Mouse (Mus musculus) embryonic fibroblast, embryonic 13.5 days (primary cell): ENCODE data around the gene Smc6.

Experiments
- CTCF ChIP-seq: IDR thresholded peaks from 2 replicates; pipeline ENCODE4 v1.5.1; 2011; ENCODE audit warnings: mild to moderate bottlenecking, control low read depth, low read length, moderate library complexity, borderline replicate concordance; ENCODE audit not compliant: insufficient read depth
- POLR2A ChIP-seq: IDR thresholded peaks from 2 replicates; pipeline ENCODE4 v1.6.1; 2011; ENCODE audit warnings: low read depth, mild to moderate bottlenecking, control low read depth, low read length, moderate library complexity

DNA sequence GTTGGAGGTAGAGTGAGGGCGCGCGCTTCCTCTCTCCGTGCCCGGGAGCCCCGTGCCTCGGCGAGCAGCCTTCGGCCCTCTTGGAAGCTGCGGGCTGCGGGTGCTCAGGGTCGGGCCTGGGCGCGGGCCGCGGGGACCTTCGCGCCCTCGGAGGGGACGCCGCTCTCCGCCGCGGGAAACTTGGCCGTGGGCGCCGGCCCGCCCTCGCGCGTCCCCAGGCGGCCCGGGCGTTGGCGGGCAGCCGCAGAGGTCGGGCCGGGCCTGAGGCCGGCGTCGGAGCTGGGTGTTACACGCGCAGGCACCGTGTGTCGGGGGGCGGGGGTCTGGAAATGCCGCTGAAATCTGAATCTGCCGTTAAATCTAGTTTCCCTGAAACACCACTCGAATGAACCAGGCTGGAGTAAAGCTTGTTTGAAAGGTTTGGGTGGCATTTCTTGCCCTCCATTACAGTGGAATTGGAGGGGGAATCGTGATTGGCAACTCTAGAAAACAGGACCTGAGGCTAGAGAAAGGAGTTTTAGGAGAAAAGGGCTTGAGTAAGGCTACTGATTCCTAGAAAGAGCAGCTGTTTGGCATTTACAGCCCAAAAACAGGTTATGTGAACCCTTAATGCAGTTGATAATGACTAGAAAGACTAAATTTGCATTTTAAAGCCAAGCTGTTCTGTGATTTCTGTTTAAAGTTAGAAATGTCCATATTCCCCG, 748 bp downstream of the Smc6 start:
- TF ChIP-seq CTCF (no peak), POLR2A (no peak)
